Mouse (Mus musculus) frontal cortex, adult (tissue): ENCODE data around the gene Klhdc9.
"Not testable (repeated sequence)": the region's sequence is repeated elsewhere in the genome, so short reads cannot be mapped to it uniquely, and the experiment has no call there.

ENCODE experiments used
- ATAC-seq: cut with Nextera tagmentation; 2 replicates; pipeline ENCODE4 v1.9.2; 2017; ENCODE audit warnings: mild to moderate bottlenecking, moderate library complexity, mixed read lengths; ENCODE audit not compliant: low TSS enrichment

Gene Klhdc9

GRCm38 (mm10) chr1:171356814-171357213, 3.8 kb downstream of the Klhdc9 start:
- ATAC-seq: no peak

- no peak for ATAC-seq
Observed at GRCm38 (mm10) chr1:171355812-171356340, 4.7 kb downstream of the Klhdc9 start.

GRCm38 (mm10) chr1:171349210-171349609, 11.4 kb downstream of the Klhdc9 start:
- ATAC-seq: no peak

GRCm38 (mm10) chr1:171348665-171349064, 11.9 kb downstream of the Klhdc9 start:
- no peak for ATAC-seq

GRCm38 (mm10) chr1:171346095-171346450, 14.5 kb downstream of the Klhdc9 start:
- ATAC-seq: peak; percentile 4; the same call in 1 of the 2 replicates

GRCm38 (mm10) chr1:171345225-171346094, 15.1 kb downstream of the Klhdc9 start, which contains the start of the genes Nit1 and Pfdn2:
Gene Nit1 (minus strand): TSS chr1:171345646.
Gene Pfdn2 (plus strand): TSS chr1:171345670.
- ATAC-seq: peak; percentile 95

- no peak for ATAC-seq
Observed at GRCm38 (mm10) chr1:171344715-171345114, 15.9 kb downstream of the Klhdc9 start.

GRCm38 (mm10) chr1:171343922-171344677, 16.5 kb downstream of the Klhdc9 start:
- ATAC-seq: no peak

GRCm38 (mm10) chr1:171342262-171343207, 18.1 kb downstream of the Klhdc9 start:
- no peak for ATAC-seq

- no peak for ATAC-seq
Observed at GRCm38 (mm10) chr1:171330216-171330560, 30.4 kb downstream of the Klhdc9 start.

- peak; percentile 45 for ATAC-seq
Observed at GRCm38 (mm10) chr1:171329433-171330215, 31.0 kb downstream of the Klhdc9 start.

- ATAC-seq: peak; percentile 90
Observed at GRCm38 (mm10) chr1:171328839-171329432, 31.7 kb downstream of the Klhdc9 start, which contains the start of gene Dedd. Gene Dedd (plus strand): TSS chr1:171329145.

- ATAC-seq: no peak
Observed at GRCm38 (mm10) chr1:171328244-171328643, 32.4 kb downstream of the Klhdc9 start.

- not testable (repeated sequence) for ATAC-seq
Observed at GRCm38 (mm10) chr1:171326588-171326987, 34.0 kb downstream of the Klhdc9 start.

- ATAC-seq: no peak
Observed at GRCm38 (mm10) chr1:171325571-171325970, 35.0 kb downstream of the Klhdc9 start.

- ATAC-seq: no peak
Observed at GRCm38 (mm10) chr1:171322012-171322411, 38.6 kb downstream of the Klhdc9 start.

GRCm38 (mm10) chr1:171321415-171321814, 39.2 kb downstream of the Klhdc9 start:
- no peak for ATAC-seq

- no peak for ATAC-seq
Observed at GRCm38 (mm10) chr1:171320151-171320550, 40.4 kb downstream of the Klhdc9 start.

- ATAC-seq: no peak
Observed at GRCm38 (mm10) chr1:171319748-171320147, 40.9 kb downstream of the Klhdc9 start.

- ATAC-seq: no peak
Observed at GRCm38 (mm10) chr1:171309321-171309720, 51.3 kb downstream of the Klhdc9 start.
